Mouse (Mus musculus) hindbrain, embryonic 11.5 days (tissue): ENCODE data around the gene Hyou1. TPM values are rescaled to one million over a fixed set of nuclear protein-coding genes. Genes with fewer than 3 reads are reported as not detected.
A peak's percentile ranks its signal among the peaks of the same experiment; 100 is the strongest.

Experiments
- ATAC-seq: fragments of 200-750 bp; cut with Nextera tagmentation; 2 replicates; pipeline ENCODE4 v1.8.0; 2017; ENCODE audit warnings: mild to moderate bottlenecking, moderate TSS enrichment, moderate library complexity; ENCODE audit not compliant: low FRiP score
- DNase-seq: peaks from one replicate; pipeline ENCODE4 v3.0.0-alpha.2; 2015; ENCODE audit warnings: low spot score
- H3K27ac ChIP-seq: fragments of 300-500 bp; sonication (generic); 2 replicates; pipeline ENCODE4 v1.5.1; 2014; ENCODE audit warnings: mild to moderate bottlenecking, low read depth, low read length
- H3K27me3 ChIP-seq: fragments of 300-500 bp; sonication (generic); 2 replicates; pipeline ENCODE4 v1.6.1; 2014; ENCODE audit warnings: mild to moderate bottlenecking, low read length, moderate library complexity, mixed read lengths; ENCODE audit not compliant: control insufficient read depth, insufficient read depth
- H3K36me3 ChIP-seq: fragments of 300-500 bp; sonication (generic); 2 replicates; pipeline ENCODE4 v1.6.1; 2014; ENCODE audit warnings: mild to moderate bottlenecking, low read length, moderate library complexity, mixed read lengths; ENCODE audit not compliant: control insufficient read depth, insufficient read depth
- H3K4me1 ChIP-seq: fragments of 300-500 bp; sonication (generic); replicated peaks from 2 replicates; pipeline ENCODE4 v1.6.1; 2014; ENCODE audit warnings: low read length, mixed read lengths; ENCODE audit not compliant: control insufficient read depth, insufficient read depth
- H3K4me2 ChIP-seq: fragments of 300-500 bp; sonication (generic); replicated peaks from 2 replicates; pipeline ENCODE4 v1.6.1; 2014; ENCODE audit warnings: mild to moderate bottlenecking, low read depth, low read length
- H3K4me3 ChIP-seq: fragments of 300-500 bp; sonication (generic); 2 replicates; pipeline ENCODE4 v1.5.1; 2014; ENCODE audit warnings: low read depth, low read length
- H3K9ac ChIP-seq: fragments of 300-500 bp; sonication (generic); 2 replicates; pipeline ENCODE4 v1.6.1; 2014; ENCODE audit warnings: low read depth, low read length
- H3K9me3 ChIP-seq: fragments of 300-500 bp; sonication (generic); 2 replicates; pipeline ENCODE4 v1.6.1; 2016; ENCODE audit warnings: low read length; ENCODE audit not compliant: control insufficient read depth
- WGBS: fragments of 180-500 bp; shearing (Covaris S2); extraction: QIAGEN DNeasy Blood & Tissue Kit; methylation state at CpG from one replicate; pipeline ENCODE4 v1.1.7; 2014; 5-methylcytosine and 5-hydroxymethylcytosine counted together
- polyA plus RNA-seq: library from polyadenylated mRNA; unstranded; fragments of >200 nt; fragmentation: Nextera tagmentation; extraction: Ambion mirVana; gene quantifications from 2 replicates; pipeline ENCODE4 v1.2.1, GENCODE M21; 2014

Gene Hyou1
- polyA plus RNA-seq, 1 experiment from 2014 or later: 29.7 TPM

DNA sequence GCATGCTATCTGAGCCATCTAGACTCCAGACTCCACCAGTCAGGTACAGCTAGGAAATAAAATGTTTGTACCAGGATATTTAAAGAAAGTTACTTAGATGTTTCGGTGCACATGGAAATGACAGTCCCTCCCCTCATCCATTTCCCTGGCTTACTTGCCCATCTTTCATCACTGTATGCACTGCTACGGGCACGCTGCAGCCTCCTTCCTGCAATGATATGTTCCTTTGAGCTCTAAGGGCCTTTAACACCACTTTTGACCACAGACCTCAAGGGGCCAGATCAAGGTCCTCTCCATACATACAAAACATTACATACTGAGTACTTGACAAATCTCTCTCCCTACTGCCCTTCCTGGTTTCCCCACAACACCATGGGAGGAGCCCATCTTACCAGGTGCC lies 42.3 kb upstream of the Hyou1 start:
- H3K4me2 ChIP-seq: peak overlapping the region; percentile 78
- H3K4me1 ChIP-seq: peaks cover 4% of the 10 kb centered on the region; the same call in 1 of the 2 replicates
- peaks cover 11% of the 10 kb centered on the region for H3K36me3 ChIP-seq
- no peak for DNase-seq
- 75% methylated on average over 3 of the region's 3 CpGs for WGBS
- peak overlapping the region; percentile 52 for H3K9ac ChIP-seq
- no peak overlapping the region for H3K27ac ChIP-seq
- H3K9me3 ChIP-seq: no peaks in the 10 kb centered on the region
- no peak for ATAC-seq
- H3K27me3 ChIP-seq: no peaks in the 10 kb centered on the region
- peak overlapping the region; percentile 89 for H3K4me3 ChIP-seq

DNA sequence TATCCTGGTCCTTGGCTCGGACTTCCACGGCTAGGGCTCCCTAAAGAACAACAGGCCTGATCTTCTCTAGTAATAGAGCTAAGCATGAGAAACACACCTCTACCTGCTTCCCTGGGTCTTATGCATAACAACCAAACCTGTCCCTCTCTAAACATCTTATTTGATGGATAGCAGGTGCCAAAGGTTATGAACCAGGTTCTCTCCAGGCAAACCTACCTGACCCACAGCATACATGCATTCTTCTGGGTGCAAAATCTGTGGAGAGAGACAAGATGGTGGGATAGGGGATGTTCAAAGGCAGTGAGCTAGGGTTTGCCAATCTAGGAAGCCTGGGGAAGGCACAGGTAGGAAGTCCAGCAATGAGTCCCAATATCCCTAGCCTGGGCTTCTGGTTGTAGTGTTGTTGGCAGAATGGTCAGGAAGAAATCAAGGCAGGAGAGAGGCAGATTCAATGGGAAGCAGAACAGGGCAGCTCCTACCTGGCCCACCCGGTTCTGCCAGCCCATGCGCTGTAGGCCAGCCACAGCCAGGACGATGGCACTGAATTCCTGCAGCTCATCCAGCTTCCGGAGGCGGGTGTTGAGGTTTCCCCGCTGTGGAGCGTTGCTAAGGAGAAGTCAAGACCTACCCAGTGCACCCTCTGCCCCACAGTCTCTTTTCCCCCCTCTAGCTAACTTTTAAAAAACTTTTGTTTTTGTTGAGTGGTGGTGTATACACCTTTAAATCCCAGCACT lies 41.7 kb upstream of the Hyou1 start:
- peaks cover 8% of the 10 kb centered on the region for H3K36me3 ChIP-seq
- H3K9me3 ChIP-seq: no peaks in the 10 kb centered on the region
- H3K4me2 ChIP-seq: peak overlapping the region; percentile 11; the same call in 1 of the 2 replicates
- no peaks in the 10 kb centered on the region for H3K27me3 ChIP-seq
- H3K9ac ChIP-seq: no peak overlapping the region
- no peak for ATAC-seq
- peak overlapping the region; percentile 4; the same call in 1 of the 2 replicates for H3K4me3 ChIP-seq
- no peak overlapping the region for H3K27ac ChIP-seq
- DNase-seq: no peak
- 65% methylated on average over 9 of the region's 9 CpGs for WGBS
- peaks cover 4% of the 10 kb centered on the region; the same call in 1 of the 2 replicates for H3K4me1 ChIP-seq

DNA sequence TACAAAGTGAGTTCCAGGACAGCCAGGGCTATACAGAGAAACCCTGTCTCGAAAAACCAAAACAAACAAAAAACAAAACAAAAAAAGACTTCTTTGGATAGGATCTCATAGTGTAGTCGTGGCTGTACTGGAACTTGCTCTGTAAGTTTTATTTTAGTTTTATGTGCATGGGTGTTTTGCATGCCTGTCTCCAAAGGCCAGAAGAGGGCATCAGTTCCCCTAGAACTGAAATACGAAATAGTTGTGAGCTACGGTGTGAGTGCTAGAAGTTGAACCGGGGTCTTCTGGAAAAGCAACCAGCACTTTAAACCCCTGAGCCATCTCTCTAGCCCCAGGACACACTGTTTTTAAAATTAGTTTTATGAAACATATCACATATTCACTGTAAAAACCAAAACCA lies 40.7 kb upstream of the Hyou1 start:
- H3K4me1 ChIP-seq: peaks cover 8% of the 10 kb centered on the region; the same call in 1 of the 2 replicates
- no peak overlapping the region for H3K4me2 ChIP-seq
- no peak overlapping the region for H3K27ac ChIP-seq
- H3K9me3 ChIP-seq: no peaks in the 10 kb centered on the region
- H3K9ac ChIP-seq: no peak overlapping the region
- 89% methylated on average over 5 of the region's 5 CpGs for WGBS
- no peak for DNase-seq
- H3K36me3 ChIP-seq: peaks cover under 1% of the 10 kb centered on the region; the same call in 1 of the 2 replicates
- no peaks in the 10 kb centered on the region for H3K27me3 ChIP-seq
- no peak for ATAC-seq
- no peak overlapping the region for H3K4me3 ChIP-seq

DNA sequence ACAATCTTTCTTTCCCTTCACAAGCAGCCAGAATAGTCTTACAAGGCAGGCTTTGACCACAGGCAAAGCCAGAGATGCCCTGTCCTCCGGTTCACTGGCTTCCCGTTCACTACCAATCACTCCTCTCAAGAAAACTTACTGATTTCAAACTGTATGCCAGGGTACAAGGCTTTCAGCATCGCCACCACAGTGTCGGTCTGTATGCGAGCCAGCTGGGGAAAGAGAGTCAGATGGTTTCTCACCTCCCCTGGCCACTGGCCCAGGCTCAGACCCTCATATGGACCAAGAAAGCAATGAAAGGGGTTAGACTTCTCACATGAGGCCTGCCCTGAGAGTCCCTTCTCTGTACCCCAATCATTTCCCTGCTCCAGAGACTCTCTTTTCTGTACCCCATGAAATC lies 37.8 kb upstream of the Hyou1 start:
- no peak overlapping the region for H3K4me2 ChIP-seq
- peaks cover 8% of the 10 kb centered on the region; the same call in 1 of the 2 replicates for H3K4me1 ChIP-seq
- DNase-seq (no peak), ATAC-seq (no peak)
- H3K9me3 ChIP-seq: no peaks in the 10 kb centered on the region
- H3K4me3 ChIP-seq: 0 out of 2 replicates have a peak overlapping the region, but pooled peaks have one; percentile 17
- 97% methylated on average over 5 of the region's 5 CpGs for WGBS
- peak overlapping the region; percentile 34 for H3K9ac ChIP-seq
- H3K27ac ChIP-seq: no peak overlapping the region
- no peaks in the 10 kb centered on the region for H3K27me3 ChIP-seq
- peaks cover under 1% of the 10 kb centered on the region; the same call in 1 of the 2 replicates for H3K36me3 ChIP-seq

DNA sequence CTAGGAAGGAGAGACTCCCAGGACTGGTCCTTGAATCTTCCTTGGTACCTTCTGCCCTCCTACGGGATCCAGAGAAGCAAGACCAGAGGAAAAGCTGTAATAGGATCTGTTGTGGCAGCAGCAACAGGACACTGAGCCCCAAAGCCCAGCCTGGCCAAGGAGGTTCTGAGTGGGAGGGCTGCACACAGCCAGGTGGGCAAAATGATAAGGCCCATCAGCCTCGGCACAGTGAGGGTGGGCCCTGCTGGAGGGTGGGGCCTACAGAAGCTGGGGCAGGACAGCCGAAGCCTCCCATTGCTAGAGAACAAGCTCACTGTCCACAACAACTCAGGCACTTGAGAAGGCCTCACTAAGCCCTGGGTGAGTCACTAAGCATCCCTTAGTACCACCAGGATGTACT lies 37.1 kb upstream of the Hyou1 start:
- peak overlapping the region; percentile 12; the same call in 1 of the 2 replicates for H3K4me3 ChIP-seq
- H3K9ac ChIP-seq: no peak overlapping the region
- peaks cover 4% of the 10 kb centered on the region; the same call in 1 of the 2 replicates for H3K4me1 ChIP-seq
- no peak overlapping the region for H3K4me2 ChIP-seq
- no peak for DNase-seq
- WGBS: 87% methylated on average over 3 of the region's 3 CpGs
- H3K9me3 ChIP-seq: no peaks in the 10 kb centered on the region
- H3K36me3 ChIP-seq: peaks cover 4% of the 10 kb centered on the region; the same call in 1 of the 2 replicates
- ATAC-seq: no peak
- no peaks in the 10 kb centered on the region for H3K27me3 ChIP-seq
- 0 out of 2 replicates have a peak overlapping the region, but pooled peaks have one; percentile 6 for H3K27ac ChIP-seq

DNA sequence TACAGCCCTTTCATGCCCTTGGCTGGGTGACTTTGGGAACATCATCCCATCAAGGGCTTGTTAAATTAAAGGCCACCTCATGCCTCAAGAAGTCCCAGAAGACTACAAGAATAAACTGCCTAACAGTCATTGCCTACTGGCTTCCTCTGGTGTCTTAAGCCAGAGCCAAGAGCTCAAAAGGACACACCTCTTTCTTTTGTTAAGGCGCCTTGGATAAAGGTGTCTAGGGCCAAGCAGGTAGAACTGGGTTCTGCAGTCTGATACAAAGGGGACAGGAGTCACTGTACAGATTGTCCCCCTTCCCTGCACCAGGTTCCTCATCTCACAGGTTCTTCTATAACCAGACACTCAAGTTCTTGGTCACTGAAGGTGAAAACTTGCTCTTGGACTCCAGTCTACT lies 36.7 kb upstream of the Hyou1 start:
- DNase-seq (no peak), ATAC-seq (no peak)
- H3K27me3 ChIP-seq: no peaks in the 10 kb centered on the region
- WGBS: 95% methylated on average over 1 of the region's 1 CpGs
- H3K4me2 ChIP-seq: no peak overlapping the region
- peaks cover 4% of the 10 kb centered on the region; the same call in 1 of the 2 replicates for H3K4me1 ChIP-seq
- no peak overlapping the region for H3K4me3 ChIP-seq
- H3K9me3 ChIP-seq: no peaks in the 10 kb centered on the region
- H3K9ac ChIP-seq: no peak overlapping the region
- 0 out of 2 replicates have a peak overlapping the region, but pooled peaks have one; percentile 6 for H3K27ac ChIP-seq
- peaks cover 4% of the 10 kb centered on the region; the same call in 1 of the 2 replicates for H3K36me3 ChIP-seq

DNA sequence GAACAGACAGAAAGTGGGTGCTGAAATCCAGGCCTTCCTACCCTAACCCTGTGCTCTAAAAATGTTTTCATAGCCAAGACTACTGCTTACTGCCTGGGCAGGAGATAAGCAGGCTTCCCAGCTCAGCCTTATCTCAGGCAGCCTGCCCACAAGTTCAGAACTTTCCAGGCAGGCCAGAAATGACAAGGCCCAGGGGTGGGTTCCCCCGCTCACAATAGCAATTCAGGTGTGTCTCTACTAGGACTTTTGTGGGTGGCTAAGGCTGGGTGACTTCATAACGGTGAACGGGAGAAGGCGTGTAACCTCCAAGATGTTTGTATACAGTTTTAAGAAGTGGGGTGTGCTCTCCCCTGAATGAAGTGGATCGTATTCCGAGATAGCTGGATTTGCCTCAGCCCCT lies 36.0 kb upstream of the Hyou1 start:
- ATAC-seq (peak; percentile 15; the same call in 1 of the 2 replicates), DNase-seq (no peak)
- H3K36me3 ChIP-seq: peaks cover 4% of the 10 kb centered on the region; the same call in 1 of the 2 replicates
- peak overlapping the region; percentile 98 for H3K27ac ChIP-seq
- peaks cover 4% of the 10 kb centered on the region; the same call in 1 of the 2 replicates for H3K4me1 ChIP-seq
- H3K4me2 ChIP-seq: peak overlapping the region; percentile 45
- WGBS: 15% methylated on average over 6 of the region's 6 CpGs
- H3K27me3 ChIP-seq: no peaks in the 10 kb centered on the region
- peak overlapping the region; percentile 78 for H3K9ac ChIP-seq
- no peaks in the 10 kb centered on the region for H3K9me3 ChIP-seq
- H3K4me3 ChIP-seq: peak overlapping the region; percentile 75

DNA sequence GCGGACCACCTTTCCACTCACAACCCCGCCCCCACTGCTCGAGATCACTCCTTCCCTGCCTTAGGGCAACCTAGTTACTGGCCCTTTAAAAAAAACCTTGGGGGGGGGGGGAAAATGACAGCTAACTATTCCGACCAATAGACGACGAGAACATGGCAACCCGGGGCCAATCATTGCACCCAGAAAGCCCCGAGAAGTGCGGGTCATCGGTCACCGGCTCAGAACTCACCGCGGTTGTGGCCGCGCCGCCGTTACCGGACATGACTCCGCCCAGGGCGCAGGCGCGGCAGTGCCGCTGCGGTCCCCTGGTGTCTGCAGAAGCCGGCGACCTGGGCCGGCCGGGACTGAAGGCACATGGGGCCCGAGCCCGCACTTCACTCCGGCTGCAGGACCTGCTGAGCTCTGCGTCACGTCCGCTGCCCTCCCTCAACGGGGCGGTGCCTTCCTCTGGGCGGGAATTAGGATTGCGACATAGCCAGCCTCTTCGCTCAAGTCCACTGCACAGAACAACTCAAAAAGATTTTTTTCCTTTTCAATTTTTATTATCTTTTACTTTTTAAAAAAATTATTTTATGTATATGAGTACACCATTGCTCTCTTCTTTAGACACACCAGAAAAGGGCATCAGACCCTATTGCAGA lies 35.4 kb upstream of the Hyou1 start, which contains the start of gene Hmbs:
Hmbs (minus strand) TSS at position 448 of the 641 bp plus-strand sequence.
- Histone ChIP-seq H3K4me2 (peak within 1 kb of the TSS; percentile 45), H3K27ac (peak within 1 kb of the TSS; percentile 98), H3K9ac (peak within 1 kb of the TSS; percentile 78), H3K9me3 (no peaks in the 10 kb centered on the region), H3K4me3 (peak within 1 kb of the TSS; percentile 75), H3K4me1 (peaks cover 4% of the 10 kb centered on the region; the same call in 1 of the 2 replicates), H3K36me3 (peaks cover 9% of the 10 kb centered on the region), H3K27me3 (no peaks in the 10 kb centered on the region)
- DNase-seq (peak; percentile 91), ATAC-seq (peak; percentile 97)
- WGBS: under 1% methylated on average over 39 of the region's 39 CpGs
